Mouse (Mus musculus) intestine, embryonic 15.5 days (tissue): ENCODE results near the gene Pls1. TPM values are rescaled to one million over a fixed set of nuclear protein-coding genes. Genes with fewer than 3 reads are reported as not detected.
A peak's percentile ranks its signal among the peaks of the same experiment; 100 is the strongest.

Experiments used
- ATAC-seq: fragments of 200-750 bp; cut with Nextera tagmentation; 2 replicates; pipeline ENCODE4 v1.8.0; 2017; ENCODE audit warnings: moderate TSS enrichment, moderate library complexity
- H3K27ac ChIP-seq: fragments of 300-500 bp; sonication (generic); 2 replicates; pipeline ENCODE4 v1.5.1; 2015; ENCODE audit warnings: mild to moderate bottlenecking, inconsistent platforms
- H3K27me3 ChIP-seq: fragments of 300-500 bp; sonication (generic); replicated peaks from 2 replicates; pipeline ENCODE4 v1.6.1; 2015; ENCODE audit warnings: inconsistent platforms
- H3K36me3 ChIP-seq: fragments of 300-500 bp; sonication (generic); 2 replicates; pipeline ENCODE4 v1.6.1; 2015; ENCODE audit warnings: inconsistent platforms
- H3K4me1 ChIP-seq: fragments of 300-500 bp; sonication (generic); replicated peaks from 2 replicates; pipeline ENCODE4 v1.6.1; 2015; ENCODE audit warnings: inconsistent platforms
- H3K4me2 ChIP-seq: fragments of 300-500 bp; sonication (generic); replicated peaks from 2 replicates; pipeline ENCODE4 v1.6.1; 2015; ENCODE audit warnings: mild to moderate bottlenecking, inconsistent platforms
- H3K4me3 ChIP-seq: fragments of 300-500 bp; sonication (generic); replicated peaks from 2 replicates; pipeline ENCODE4 v1.5.1; 2015; ENCODE audit warnings: inconsistent platforms
- H3K9ac ChIP-seq: fragments of 300-500 bp; sonication (generic); 2 replicates; pipeline ENCODE4 v1.6.1; 2015; ENCODE audit warnings: inconsistent platforms
- H3K9me3 ChIP-seq: fragments of 300-500 bp; sonication (generic); 2 replicates; pipeline ENCODE4 v1.6.1; 2016; ENCODE audit warnings: inconsistent platforms
- WGBS: fragments of 180-500 bp; shearing (Covaris S2); methylation state at CpG from one replicate; pipeline ENCODE4 v1.1.7; 2015; 5-methylcytosine and 5-hydroxymethylcytosine counted together
- polyA plus RNA-seq: library from polyadenylated mRNA; unstranded; fragments of >200 nt; fragmentation: Nextera tagmentation; extraction: Ambion mirVana; gene quantifications from 2 replicates; pipeline ENCODE4 v1.2.1, GENCODE M21; 2015

Pls1 gene
- polyA plus RNA-seq, 1 experiment from 2014 or later = 90.4 TPM

DNA sequence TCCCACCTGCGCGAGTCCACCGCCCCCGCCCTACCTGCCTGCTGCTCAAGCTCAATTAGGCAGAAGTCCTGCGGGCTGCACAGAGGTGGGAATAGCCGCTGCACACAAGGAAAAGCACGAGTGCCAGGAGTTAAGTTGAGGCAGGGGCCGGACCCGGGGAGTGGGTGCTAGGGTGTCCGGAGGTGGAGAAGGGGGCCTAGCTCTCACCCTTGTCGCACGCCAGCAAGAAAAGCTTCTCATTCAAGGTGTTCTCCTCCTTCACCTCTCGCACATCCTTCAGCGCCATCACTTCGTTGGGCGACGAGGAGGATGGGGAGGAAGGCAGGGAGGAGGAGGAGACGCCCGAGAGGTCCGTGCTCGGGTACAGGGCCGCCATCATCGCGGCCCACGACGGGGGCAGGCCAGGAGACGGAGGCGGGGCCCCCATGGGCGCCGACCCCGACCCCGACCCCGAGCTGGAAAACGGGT is 95.6 kb downstream of the Pls1 start:
- Histone ChIP-seq H3K4me3 (peak overlapping the region; percentile 85), H3K4me1 (peaks cover 8% of the 10 kb centered on the region; the same call in 1 of the 2 replicates), H3K27me3 (no peaks in the 10 kb centered on the region), H3K4me2 (peak overlapping the region; percentile 89), H3K9me3 (no peaks in the 10 kb centered on the region), H3K27ac (no peak overlapping the region), H3K36me3 (no peaks in the 10 kb centered on the region), H3K9ac (peak overlapping the region; percentile 78)
- WGBS = under 1% methylated on average over 34 of the region's 34 CpGs
- peak; percentile 70 for ATAC-seq

DNA sequence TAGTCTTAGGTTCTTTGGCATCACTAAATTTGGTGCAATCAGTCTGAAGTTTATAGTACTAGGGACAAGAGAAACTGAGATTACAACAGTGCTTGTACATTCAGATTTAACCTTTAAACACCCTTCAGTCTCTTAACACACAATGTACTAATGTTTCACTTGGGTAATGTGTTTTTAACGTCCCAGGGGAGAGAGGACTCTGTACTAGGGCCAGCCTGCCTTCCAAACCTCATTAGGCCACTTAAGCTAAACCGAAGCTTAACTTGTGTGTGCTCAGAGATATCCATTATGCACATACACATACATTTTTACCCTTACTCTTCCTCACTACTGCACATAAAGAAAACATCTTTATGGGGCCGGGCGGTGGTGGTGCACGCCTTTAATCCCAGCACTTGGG is 97.8 kb downstream of the Pls1 start:
- WGBS = 82% methylated on average over 5 of the region's 5 CpGs
- Histone ChIP-seq H3K27me3 (no peaks in the 10 kb centered on the region), H3K36me3 (no peaks in the 10 kb centered on the region), H3K4me3 (no peak overlapping the region), H3K9ac (no peak overlapping the region), H3K4me2 (no peak overlapping the region), H3K4me1 (peaks cover 8% of the 10 kb centered on the region; the same call in 1 of the 2 replicates), H3K27ac (no peak overlapping the region), H3K9me3 (no peaks in the 10 kb centered on the region)
- ATAC-seq = no peak

GRCm38 (mm10) chr9:95744845-95745613 is 100.1 kb downstream of the Pls1 start:
- no peak for ATAC-seq
- 48% methylated on average over 7 of the region's 7 CpGs for WGBS
- Histone ChIP-seq H3K9me3 (no peaks in the 10 kb centered on the region), H3K4me1 (peaks cover 8% of the 10 kb centered on the region; the same call in 1 of the 2 replicates), H3K4me3 (no peak overlapping the region), H3K4me2 (no peak overlapping the region), H3K27me3 (no peaks in the 10 kb centered on the region), H3K27ac (no peak overlapping the region), H3K9ac (no peak overlapping the region), H3K36me3 (no peaks in the 10 kb centered on the region)

DNA sequence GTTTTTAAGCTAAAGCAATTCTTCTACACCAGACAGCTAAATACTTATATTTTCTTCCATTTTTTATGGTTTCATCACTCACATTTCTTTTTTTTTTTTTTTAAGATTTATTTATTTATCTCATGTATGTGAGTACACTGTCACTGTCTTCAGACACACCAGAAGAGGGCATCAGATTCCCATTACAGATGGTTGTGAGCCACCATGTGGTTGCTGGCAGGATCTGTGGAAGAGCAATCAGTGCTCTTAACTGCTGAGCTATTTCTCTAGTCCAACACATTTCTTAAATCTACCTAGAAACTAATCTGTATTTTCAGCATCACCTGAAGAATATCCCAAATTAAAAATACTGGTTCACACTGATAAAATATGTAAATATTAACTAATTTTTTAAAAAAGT is 108.9 kb downstream of the Pls1 start:
- Histone ChIP-seq H3K4me1 (no peaks in the 10 kb centered on the region), H3K4me3 (no peak overlapping the region), H3K27me3 (no peaks in the 10 kb centered on the region), H3K36me3 (no peaks in the 10 kb centered on the region), H3K9ac (no peak overlapping the region), H3K4me2 (no peak overlapping the region), H3K27ac (no peak overlapping the region), H3K9me3 (no peaks in the 10 kb centered on the region)
- no peak for ATAC-seq

DNA sequence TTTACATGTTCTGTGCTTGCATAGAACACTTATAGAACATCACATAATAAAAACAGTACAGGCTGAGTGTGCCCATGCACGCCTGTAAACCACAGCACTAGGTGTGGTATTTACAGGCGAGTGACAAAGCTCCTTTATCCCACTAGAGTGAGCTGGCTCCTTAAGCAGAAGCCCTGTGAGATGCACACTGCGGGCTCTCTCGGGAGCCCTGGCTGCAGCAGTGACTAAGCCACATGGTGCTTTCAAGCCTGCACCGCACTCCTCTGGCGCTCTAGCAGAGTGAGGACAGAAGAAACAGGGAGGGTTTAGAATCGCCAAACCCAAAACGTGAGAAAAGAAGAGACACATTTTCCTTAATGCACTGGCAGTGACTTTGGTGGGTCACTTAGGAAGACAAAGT is 132.5 kb downstream of the Pls1 start:
- H3K4me1 ChIP-seq = no peaks in the 10 kb centered on the region

DNA sequence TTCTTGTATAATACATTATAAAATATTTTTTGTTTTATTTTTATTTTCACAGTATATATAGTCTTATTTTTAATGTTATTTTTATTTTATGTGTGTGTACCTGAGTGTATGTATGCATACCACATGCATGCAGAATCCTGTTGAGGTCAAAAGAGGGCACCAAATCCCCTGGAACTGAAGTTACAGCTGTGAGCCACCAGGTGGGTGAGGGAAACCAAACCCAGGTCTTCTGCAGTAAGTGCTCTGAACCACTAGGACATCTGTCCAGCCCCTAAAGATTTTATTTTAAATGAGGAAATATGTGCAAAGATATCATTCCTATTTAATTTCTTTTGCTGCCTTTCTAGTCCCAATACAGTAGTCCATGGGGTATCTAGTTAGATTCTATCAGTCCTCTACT is 136.2 kb downstream of the Pls1 start:
- Histone ChIP-seq H3K4me1 (no peaks in the 10 kb centered on the region), H3K4me2 (no peak overlapping the region), H3K36me3 (no peaks in the 10 kb centered on the region), H3K27ac (no peak overlapping the region), H3K9me3 (no peaks in the 10 kb centered on the region), H3K4me3 (no peak overlapping the region), H3K9ac (no peak overlapping the region), H3K27me3 (no peaks in the 10 kb centered on the region)
- ATAC-seq = no peak

More for the DNA sequence above, 132.5 kb downstream of the Pls1 start:
- no peak overlapping the region for H3K4me3 ChIP-seq
- H3K9ac ChIP-seq = no peak overlapping the region
- no peak overlapping the region for H3K27ac ChIP-seq
- H3K27me3 ChIP-seq = no peaks in the 10 kb centered on the region
- H3K4me2 ChIP-seq = no peak overlapping the region
- H3K36me3 ChIP-seq = no peaks in the 10 kb centered on the region
- no peaks in the 10 kb centered on the region for H3K9me3 ChIP-seq
- 45% methylated on average over 8 of the region's 8 CpGs for WGBS
- no peak for ATAC-seq

- no peak overlapping the region for H3K9ac ChIP-seq
- no peaks in the 10 kb centered on the region for H3K9me3 ChIP-seq
- no peaks in the 10 kb centered on the region for H3K27me3 ChIP-seq
- no peak overlapping the region for H3K27ac ChIP-seq
- WGBS = 84% methylated on average over 5 of the region's 5 CpGs
- no peak overlapping the region for H3K4me3 ChIP-seq
- H3K4me1 ChIP-seq = no peaks in the 10 kb centered on the region
- H3K36me3 ChIP-seq = no peaks in the 10 kb centered on the region
- no peak for ATAC-seq
- no peak overlapping the region for H3K4me2 ChIP-seq
Observed at GRCm38 (mm10) chr9:95705371-95705770, 139.7 kb downstream of the Pls1 start.

DNA sequence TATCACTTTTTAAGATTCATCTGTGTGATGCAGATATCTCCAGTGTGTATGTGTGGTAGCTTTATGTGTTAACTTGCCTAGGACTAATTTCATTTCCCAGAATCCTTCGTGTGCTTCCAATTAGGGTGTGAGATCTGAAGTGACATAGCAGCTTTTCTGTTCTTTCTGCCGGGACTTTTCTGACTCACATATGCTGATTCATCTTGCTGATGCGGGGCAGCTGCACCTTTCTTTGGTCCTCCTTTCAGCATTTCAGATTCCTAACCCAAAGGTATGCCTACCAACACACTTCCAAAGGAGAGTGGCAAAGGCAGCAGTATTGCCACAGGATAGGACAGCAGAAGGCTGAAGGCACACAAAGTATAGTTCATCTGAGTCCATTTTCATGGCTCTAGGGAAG is 141.0 kb downstream of the Pls1 start:
- 89% methylated on average over 3 of the region's 3 CpGs for WGBS
- H3K4me2 ChIP-seq = no peak overlapping the region
- H3K9ac ChIP-seq = no peak overlapping the region
- H3K27me3 ChIP-seq = no peaks in the 10 kb centered on the region
- H3K4me3 ChIP-seq = no peak overlapping the region
- ATAC-seq = no peak
- no peaks in the 10 kb centered on the region for H3K9me3 ChIP-seq
- H3K27ac ChIP-seq = no peak overlapping the region
- H3K36me3 ChIP-seq = no peaks in the 10 kb centered on the region
- H3K4me1 ChIP-seq = no peaks in the 10 kb centered on the region

Other genes starting within 250 kb of the Pls1 start
- gene Pcolce2, start 207.7 kb downstream of the Pls1 start, polyA plus RNA-seq = 0.84 and 1.4 TPM in 2 replicates
- gene Trpc1, start 94.9 kb downstream of the Pls1 start, polyA plus RNA-seq = 2.5 and 3.0 TPM in 2 replicates
- gene Atr, start 12.3 kb upstream of the Pls1 start, polyA plus RNA-seq = 10.4 and 12.3 TPM in 2 replicates
- gene Xrn1, start 109.4 kb upstream of the Pls1 start, polyA plus RNA-seq = 14.5 and 14.9 TPM in 2 replicates